Mouse (Mus musculus) adrenal gland (tissue): ENCODE measurements around the gene Cpeb1.

Experiments
- intact Hi-C: fragments of 180-260 bp; cut with DNase I; formaldehyde crosslinking; loops from one replicate; pipeline ENCODE4 v1.15.1; 2025

Cpeb1 gene

DNA sequence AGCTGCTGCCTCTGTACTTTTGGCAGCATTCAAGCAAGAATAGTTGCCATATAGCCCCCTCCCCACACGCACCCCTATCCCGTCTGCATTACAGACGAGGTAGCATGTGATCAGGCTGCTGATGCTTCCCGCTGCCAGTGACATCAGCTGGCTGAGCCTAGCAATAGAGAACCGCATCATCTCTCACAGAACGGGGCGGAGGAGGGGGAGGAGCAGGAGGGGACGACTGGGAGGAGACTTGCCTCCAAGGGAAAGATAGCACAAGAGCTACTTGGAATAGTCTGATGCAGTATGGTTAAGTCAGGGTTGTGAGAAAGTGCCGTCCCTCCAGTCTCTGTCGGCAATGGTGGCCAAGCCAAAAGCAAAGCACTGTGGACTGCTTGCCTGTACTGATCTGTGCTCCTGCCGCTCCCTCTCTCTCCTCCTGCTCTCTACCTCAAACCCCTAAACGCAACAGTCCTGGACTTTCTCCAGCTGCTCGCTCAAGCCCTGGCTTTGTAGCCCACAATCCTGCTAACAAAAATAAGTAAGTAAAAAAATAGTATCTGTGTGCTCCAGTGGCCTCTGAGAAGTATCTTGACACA, 82.8 kb downstream of the Cpeb1 start:
- intact Hi-C loops: no loop called here

DNA sequence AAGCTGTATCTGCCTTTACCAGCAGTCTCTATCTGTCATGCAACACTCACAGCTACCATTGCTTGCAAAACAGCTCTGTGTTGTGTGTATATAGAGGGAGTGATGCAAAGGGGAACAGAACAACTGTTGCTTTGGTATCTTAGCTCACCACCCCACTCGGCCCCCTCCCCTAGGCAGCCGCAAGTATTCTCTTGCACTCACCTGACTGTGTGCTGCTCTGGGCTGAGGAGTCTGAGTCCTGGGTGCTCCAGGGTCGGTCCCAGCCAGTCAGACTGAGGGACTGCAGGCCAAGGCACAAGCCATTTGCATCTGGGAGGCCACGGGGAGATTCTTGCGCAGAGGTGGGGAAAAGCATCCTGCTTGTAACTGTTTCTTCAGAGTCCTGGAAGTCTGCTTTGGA, 83.5 kb downstream of the Cpeb1 start:
- intact Hi-C loops: no loop called here

DNA sequence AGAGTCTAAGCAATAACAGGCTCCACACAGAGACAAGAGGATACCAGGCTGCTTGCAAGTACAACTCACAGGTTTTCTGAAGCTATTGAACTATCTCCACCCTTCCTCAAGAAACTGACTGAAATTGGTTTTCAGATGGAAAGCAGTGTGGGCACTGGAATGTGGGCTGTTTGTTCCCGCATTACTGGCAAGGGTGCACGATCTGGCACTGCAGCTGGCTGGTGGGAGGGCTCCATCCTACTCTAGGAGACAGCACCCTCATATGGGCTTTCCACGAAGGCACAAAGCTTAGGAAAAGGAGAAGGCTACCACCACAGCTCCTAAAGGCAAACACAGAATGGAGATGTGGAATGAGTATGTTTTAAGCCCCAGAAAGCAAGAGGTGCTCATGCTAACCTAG, 85.5 kb downstream of the Cpeb1 start:
- intact Hi-C loops: no loop called here

DNA sequence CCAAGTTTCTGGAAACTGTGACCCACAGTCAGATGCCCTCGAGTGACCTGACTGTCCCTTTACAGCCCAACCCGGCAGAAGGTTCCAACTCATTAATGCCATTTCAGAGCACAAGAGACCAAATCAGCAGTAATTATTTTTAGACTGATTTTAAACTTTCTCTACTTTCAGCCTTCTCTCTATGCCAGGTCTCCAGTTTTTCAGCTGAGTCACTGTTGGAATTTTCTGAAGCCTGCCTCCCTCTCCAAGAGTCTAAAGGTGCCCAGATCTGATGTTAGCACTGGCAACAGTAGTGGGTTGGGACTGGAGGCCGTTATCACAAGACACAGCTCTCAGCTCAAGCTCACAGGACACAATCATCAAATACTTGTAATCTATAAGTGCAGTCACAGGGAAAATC, 87.3 kb downstream of the Cpeb1 start:
- intact Hi-C loops: no loop called here

DNA sequence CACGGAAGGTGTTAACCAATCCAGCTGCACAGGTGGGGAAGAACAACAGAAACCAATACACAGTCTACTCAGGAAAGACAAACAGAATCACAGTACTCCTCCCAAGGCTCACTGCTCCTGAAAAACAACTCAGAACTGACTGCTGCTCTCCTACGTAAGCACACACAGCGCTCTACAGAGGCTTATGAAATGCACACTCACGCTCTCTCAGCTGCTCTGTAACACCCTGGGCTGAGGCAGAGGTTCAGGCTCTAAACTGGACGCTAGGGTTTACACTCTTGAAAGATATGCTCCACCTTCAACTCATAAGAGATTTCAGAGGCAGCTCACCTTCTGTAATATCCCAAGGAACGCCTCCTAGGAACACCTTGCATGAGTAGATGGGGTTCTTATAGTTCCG, 98.3 kb downstream of the Cpeb1 start:
- intact Hi-C loops: no loop called here

DNA sequence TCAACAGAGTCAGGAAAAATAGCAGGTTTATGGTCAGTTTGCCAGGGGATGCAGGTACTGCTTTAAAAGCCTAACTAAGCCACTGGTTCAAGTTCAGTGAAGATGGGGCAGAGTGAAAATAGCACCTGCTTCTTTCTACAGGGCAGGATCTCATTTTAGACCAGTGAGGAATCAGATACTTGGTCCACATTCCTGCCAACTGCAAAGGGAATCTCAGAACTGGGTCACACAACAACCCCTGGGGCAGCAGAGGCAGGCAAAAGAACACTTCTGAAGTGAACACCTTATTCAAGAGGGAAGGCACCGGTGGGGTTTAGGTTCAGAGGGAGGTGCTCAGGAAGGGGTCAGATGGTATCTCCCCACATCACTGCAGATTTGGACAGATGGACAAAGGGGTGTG, 98.9 kb downstream of the Cpeb1 start:
- intact Hi-C loops: no loop called here

DNA sequence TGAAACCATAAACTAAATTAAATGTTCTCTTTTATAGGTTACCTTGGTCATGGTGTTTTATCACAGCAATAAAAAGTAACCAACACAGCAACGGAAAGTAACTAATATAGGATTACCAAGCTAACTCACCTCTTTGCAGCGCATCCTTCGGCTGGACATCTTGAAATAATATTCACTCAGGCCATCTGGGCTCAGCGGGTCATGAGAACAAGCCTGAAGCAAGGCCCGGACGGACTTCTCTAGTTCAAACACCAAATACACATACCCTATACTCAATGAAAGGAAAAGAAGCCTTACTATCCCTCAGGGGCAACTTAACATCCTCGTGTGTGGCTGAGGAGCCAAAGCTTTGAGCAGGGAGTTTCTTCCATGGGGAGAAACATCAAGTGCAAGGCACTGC, 99.5 kb downstream of the Cpeb1 start:
- intact Hi-C loops: no loop called here

DNA sequence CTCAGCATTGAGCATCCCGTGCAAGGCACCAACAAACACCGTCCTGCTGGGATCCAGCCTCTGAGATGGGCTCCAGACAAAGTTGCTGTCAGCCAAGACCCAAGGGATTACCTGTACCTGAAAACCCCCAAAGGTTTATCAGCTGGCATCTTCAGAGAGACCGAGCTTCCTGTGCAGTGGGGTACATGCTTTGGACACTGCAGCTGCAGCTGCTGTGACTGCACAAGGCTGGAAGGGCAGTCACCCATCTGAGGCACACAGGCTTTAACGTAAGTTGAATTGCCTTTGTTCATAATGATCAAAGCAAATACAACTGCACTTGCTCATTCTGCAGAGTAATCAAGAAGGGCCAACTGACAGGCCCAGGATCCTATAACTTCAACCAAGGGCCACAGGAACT, 103.4 kb downstream of the Cpeb1 start:
- intact Hi-C loops: no loop called here

DNA sequence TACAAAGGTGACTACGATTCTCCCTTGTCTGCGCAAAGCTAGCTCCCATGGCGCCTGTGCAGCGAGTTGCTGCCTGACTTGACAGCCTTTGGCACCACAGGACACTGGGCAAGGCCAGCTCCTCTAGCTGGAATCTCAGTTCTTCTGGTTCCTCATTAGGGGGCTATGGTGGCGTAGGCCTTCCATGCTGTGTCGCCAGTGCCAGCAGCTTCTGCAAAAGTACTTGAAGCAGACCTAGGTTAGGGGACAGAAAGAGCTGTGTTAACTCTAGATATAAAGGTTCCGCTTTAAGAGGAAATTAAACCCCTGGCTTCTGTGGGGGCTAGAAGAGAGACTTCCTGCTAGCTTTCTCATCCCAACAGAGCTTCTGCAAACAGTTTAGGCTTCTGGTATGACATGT, 107.1 kb downstream of the Cpeb1 start:
- intact Hi-C loops: loop anchor here (10.0 kb wide), 1 partner anchor 227 kb away; the partner anchor contains the start of gene Whamm

DNA sequence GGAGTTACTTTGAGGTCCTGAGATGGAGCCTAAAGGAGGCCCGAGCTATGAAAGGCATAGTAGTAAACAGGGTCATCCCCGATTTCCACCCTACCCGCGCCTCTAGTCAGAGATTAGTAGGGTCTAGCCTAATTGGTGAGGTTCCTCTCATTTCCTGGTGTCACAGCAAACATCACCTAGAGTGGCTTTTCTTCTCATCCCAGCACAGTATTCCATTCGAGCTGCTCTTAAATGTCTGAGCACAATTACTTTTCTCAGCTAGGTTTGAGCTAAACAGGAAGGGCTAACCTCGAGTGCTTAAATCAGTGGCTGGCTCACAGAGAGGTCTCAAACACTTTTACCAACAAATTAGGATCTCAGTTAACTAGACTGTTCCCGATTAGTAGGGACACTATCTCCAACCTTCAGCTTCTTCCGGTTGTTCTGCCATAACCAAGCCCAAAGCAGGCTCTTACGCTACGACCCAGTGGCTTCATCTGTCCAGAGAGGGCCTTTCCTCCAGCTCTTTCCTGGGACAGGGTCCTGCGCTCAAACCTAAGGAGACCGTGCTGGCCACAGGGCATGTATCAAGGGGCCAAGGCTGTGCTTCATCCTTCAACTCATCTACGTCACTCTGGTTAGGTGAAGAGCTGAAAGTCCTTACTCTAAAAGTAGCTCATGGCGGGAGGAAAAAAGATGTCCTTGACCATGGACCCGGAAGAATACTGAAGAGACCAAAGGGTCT, 109.7 kb downstream of the Cpeb1 start:
- intact Hi-C loops: loop anchor here (10.0 kb wide), 1 partner anchor 229 kb away; the partner anchor contains the start of gene Whamm

DNA sequence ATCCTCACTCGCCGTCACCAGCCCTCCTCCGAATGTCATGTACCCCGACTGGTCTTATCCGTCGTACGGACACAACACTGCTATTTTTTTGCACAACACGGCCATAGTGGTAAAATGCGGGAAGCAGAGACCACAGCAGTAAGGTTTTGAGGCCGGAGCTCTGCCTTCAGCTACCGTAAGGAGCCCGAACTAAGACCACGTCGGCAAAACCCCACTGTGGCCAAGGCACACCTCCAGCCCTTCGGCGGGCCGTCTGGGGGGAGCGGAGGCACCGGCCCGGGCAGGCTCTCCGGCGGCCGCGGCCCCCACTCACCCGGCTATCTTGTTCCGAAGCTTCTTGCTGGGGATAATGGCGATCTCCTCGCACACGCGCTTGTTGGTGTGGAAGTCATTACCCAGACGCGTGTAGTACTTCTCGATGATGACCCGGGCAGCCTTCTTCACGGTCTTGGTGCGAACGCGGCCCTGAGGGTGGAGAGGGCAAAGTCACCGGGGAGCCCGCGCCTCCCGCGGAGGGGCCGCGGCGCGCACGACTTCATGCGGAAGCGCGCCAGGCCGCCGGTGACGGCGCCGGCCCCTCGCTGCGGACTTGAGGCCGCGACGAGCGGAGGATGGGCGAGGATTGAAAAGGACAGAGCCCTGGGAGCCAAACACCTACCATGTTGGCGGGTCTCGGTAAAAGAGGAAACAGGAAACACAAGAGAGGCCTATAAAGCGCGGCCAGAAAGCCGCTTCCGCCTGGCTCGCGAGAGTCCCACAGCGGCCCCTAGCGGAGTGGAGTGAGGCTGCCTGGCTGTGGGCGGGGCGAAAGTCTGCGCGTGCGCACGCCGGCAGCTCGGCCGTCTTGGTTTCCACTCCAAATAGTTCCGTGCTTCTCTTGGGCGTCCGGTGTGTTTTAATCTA, 110.5 kb downstream of the Cpeb1 start, which contains the start of gene Rps17:
Gene Rps17 (minus strand): TSS at position 711 of the 903 bp plus-strand sequence.
- intact Hi-C loops: loop anchor here (10.0 kb wide), 1 partner anchor 230 kb away; the partner anchor contains the start of gene Whamm

DNA sequence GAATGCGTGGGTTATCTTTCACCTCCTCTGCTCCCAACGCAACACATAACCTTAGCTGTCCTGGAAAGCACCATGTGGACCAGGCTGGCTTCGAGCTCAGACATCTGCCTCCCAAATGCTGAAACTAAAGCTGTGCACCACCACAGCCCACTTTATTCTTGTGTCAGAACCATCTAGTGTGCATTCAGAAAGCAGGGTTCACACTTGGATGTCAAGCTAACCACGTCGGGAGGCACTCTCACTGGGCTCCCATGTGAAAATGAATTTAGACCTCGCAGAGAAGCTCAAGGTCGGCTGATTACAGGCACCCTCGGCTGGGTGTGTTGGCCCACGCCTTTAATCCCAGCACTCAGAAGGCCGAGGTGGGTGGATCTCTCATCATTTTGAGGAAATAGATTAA, 111.4 kb downstream of the Cpeb1 start:
- intact Hi-C loops: loop anchor here (2.0 to 10.0 kb wide), 2 partner anchors 181 to 231 kb away; partner anchors contain the start of gene Whamm

DNA sequence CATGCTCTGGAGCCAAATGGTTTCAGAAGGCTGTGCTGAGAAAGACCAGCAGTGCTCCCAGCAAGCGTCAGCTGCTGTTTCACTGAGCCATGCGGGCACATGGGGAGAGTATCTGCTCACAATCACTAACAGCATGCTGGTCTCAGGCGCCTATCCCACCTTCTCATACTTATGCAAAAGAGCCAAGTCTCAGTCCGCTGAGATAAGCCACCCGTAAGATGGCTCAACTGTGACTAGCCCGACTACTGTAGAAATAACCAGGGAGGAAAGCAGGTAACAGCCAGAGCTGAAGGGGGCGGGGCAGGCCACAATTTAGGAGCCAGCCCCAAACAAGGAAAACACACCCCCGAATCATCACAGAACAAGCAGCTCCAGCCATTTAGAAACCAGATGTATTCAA, 111.9 kb downstream of the Cpeb1 start:
- intact Hi-C loops: loop anchor here (2.0 to 10.0 kb wide), 2 partner anchors 181 to 231 kb away; partner anchors contain the start of gene Whamm

DNA sequence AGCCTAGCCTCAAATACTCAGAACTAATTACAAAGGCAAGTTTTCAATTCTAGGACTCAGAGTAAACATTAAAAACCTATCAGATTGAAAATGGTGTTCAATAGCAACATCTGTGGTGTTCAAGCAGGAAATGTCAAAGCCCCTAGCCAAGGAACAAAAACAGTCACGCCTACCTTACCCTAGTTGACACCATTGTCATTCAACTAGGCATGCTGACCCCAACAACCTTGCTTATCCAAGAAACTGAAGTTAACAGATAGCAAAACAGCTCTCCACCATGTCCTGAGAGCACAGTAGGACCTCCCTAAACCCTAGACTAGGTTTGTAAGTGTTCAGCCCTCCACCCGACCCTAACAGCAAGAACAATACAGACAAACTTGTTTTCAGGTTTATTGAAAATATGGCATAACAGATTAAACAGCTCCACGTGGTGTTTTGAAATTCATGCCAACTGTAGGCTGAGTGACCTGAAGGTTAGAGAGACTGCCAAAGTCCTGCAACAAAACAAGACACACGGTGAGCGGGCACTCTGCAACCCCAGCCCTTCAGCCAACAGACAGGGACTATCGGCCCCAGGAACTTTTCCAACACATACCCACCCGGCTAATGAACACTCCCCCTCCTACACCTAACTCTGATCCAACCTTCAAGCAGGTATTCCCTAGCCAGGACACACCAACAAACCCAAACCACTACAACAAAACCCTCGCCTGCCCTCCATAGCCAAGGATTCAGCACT, 112.7 kb downstream of the Cpeb1 start:
- intact Hi-C loops: loop anchor here (2.0 to 10.0 kb wide), 2 partner anchors 180 to 232 kb away; partner anchors contain the start of gene Whamm

DNA sequence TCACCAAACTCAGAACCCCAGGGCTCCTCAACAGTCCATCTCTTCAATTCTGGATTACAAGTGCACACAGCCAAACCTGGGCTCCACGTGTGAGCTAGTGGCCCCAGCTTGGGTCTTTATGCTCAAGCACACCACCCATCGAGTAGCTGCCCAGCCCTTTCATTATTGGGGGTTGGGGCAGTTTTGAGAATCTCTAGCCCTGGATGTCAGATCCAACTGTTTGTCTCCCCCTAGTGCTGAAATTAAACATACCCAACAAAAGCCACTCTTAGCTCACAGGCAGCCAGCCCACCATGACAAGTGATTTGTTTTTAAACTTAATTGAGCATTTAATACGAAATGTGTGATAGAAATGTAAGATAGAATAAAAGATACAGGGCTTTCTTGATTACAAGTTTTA, 113.7 kb downstream of the Cpeb1 start:
- intact Hi-C loops: loop anchor here (10.0 kb wide), 1 partner anchor 233 kb away; the partner anchor contains the start of gene Whamm

DNA sequence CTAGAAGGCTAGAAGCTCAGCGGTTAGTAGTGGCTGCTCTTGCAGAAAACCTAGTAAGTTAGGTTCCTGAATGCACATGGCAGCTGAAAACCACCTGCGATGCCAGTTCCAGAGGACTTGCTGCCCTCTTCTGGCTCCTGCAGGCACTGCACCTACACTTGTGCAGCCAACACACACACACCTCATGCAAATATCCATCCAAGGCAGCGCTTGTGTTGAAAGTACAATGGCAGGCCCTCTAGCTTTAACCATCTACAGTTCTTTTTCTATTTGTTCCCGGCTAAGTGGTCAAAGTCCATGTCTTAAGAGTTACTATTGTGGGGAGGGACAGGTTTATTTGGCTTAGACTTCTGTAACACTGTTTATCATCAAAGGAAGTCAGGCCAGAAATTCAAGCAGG, 115.5 kb downstream of the Cpeb1 start:
- intact Hi-C loops: loop anchor here (5.0 to 10.0 kb wide), 2 partner anchors 127 to 235 kb away; partner anchors contain the start of genes Pde8a and Whamm

DNA sequence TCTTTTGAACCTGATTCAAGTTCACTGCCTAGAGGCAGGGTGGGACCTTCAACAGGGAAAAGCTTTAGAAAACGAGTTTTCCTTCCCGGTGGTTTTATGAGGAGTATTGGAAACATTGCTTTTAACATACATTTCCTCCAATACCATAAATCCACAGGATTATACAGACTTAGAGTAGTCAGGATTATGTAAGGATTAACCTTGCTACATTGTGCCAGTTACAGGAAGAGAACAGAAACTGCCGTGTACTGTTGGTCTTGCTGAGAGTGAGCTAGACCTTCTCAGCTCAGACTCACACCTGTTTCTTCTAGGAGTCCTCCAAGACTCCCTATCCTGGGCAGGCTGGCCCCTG, 116.8 kb downstream of the Cpeb1 start:
- intact Hi-C loops: loop anchor here (5.0 kb wide), 1 partner anchor 126 kb away; the partner anchor contains the start of gene Pde8a

DNA sequence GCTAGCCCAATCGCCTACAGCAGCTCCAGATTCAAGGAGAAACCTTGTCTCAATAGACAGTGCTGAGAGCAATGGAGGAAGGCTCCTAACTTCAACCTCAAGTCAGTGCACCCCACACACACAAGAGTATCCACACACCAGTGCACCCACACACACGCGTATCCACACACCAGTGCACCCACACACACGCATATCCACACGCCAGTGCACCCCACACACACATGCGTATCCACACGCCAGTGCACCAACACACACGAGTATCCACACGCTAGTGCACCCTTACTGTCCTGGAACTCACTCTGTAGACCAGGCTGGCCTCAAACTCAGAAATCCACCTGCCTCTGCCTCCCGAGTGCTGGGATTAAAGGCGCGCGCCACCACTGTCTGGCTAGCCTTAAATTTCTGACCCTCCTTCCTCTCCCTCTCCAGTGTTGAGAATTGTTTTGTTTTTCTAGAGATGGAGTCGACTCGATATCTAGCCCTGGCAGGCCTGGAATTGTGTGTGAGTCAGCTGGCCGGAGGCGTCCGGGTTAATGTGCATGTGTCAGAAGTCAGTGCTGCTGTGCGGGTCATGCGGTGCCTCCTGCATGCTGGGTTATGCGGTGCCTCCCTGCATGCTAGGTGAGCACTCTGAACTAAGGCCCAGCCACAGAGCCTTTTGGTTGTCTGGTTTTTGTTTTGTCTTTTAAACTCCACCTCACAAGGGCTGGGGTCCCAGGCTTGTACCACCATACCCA, 117.3 kb downstream of the Cpeb1 start:
- intact Hi-C loops: loop anchor here (2.0 to 5.0 kb wide), 2 partner anchors 126 to 173 kb away; partner anchors contain the start of gene Pde8a

DNA sequence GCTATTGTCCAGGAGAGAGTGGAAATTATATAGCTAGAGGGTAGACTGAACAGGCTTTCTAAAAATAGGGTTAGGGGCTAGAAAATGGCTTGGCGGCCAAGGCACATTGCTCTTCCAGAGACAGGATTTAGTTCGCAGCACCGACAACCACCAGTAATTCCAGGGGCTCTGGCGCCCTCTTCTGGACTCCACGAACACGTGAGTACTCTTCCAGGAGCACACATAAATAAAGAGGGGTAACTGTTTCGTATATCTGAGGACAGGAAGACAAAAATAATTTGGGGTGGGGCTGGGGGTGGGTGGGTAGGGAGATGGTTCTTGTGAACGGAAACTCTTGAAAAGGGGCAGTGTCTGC, 118.9 kb downstream of the Cpeb1 start:
- intact Hi-C loops: loop anchor here (2.0 to 5.0 kb wide), 2 partner anchors 124 to 172 kb away; partner anchors contain the start of gene Pde8a
